Mouse (Mus musculus) midbrain, embryonic 13.5 days (tissue): ENCODE data around the gene Nsmce4a. TPM values are rescaled to one million over a fixed set of nuclear protein-coding genes. Genes with fewer than 3 reads are reported as not detected.
A peak's percentile ranks its signal among the peaks of the same experiment; 100 is the strongest.
"Not testable (repeated sequence)": the region's sequence is repeated elsewhere in the genome, so short reads cannot be mapped to it uniquely, and the experiment has no call there.

Experiments used
- ATAC-seq: fragments of 200-750 bp; cut with Nextera tagmentation; 2 replicates; pipeline ENCODE4 v1.8.0; 2017; ENCODE audit warnings: mild to moderate bottlenecking, moderate TSS enrichment, moderate library complexity
- H3K27ac ChIP-seq: fragments of 300-500 bp; sonication (generic); 2 replicates; pipeline ENCODE4 v1.5.1; 2015; ENCODE audit warnings: inconsistent platforms, mild to moderate bottlenecking, moderate library complexity
- H3K27me3 ChIP-seq: fragments of 300-500 bp; sonication (generic); 2 replicates; pipeline ENCODE4 v1.6.1; 2015; ENCODE audit warnings: mild to moderate bottlenecking, inconsistent platforms
- H3K36me3 ChIP-seq: fragments of 300-500 bp; sonication (generic); 2 replicates; pipeline ENCODE4 v1.6.1; 2015; ENCODE audit warnings: mild to moderate bottlenecking, inconsistent platforms
- H3K4me1 ChIP-seq: fragments of 300-500 bp; sonication (generic); replicated peaks from 2 replicates; pipeline ENCODE4 v1.6.1; 2015; ENCODE audit warnings: inconsistent platforms
- H3K4me2 ChIP-seq: fragments of 300-500 bp; sonication (generic); replicated peaks from 2 replicates; pipeline ENCODE4 v1.6.1; 2015; ENCODE audit warnings: moderate library complexity, mild to moderate bottlenecking, inconsistent platforms
- H3K4me3 ChIP-seq: fragments of 300-500 bp; sonication (generic); replicated peaks from 2 replicates; pipeline ENCODE4 v1.5.1; 2015; ENCODE audit warnings: mild to moderate bottlenecking, inconsistent platforms
- H3K9ac ChIP-seq: fragments of 300-500 bp; sonication (generic); replicated peaks from 2 replicates; pipeline ENCODE4 v1.6.1; 2015; ENCODE audit warnings: mild to moderate bottlenecking, inconsistent platforms
- H3K9me3 ChIP-seq: fragments of 300-500 bp; sonication (generic); 2 replicates; pipeline ENCODE4 v1.6.1; 2016; ENCODE audit warnings: mild to moderate bottlenecking, inconsistent platforms
- WGBS: fragments of 180-500 bp; shearing (Covaris S2); methylation state at CpG from one replicate; pipeline ENCODE4 v1.1.7; 2015; 5-methylcytosine and 5-hydroxymethylcytosine counted together
- polyA plus RNA-seq: library from polyadenylated mRNA; unstranded; fragments of >200 nt; fragmentation: Nextera tagmentation; extraction: Ambion mirVana; gene quantifications from 2 replicates; pipeline ENCODE4 v1.2.1, GENCODE M21; 2015

Nsmce4a gene
- polyA plus RNA-seq, 1 experiment from 2014 or later, result 114 TPM

DNA sequence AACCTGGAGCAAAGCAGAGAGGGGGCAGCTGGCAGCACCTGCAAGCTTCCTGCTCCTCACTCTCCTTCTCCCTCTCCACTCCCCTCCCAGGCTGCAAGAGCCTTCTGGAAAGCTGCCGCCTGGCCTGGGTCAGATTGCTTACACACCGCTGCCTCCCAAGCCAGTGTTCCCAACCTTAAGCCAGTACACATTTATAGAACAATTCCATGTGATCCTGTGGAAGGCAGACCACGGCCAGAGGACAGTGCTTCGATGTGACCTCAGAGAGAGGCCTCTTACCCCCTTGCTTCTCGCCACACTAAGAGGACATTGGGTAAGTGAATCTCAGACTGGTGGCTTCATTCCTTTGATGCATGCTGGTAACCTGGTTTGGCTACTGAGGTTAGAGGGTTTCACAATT, 20.1 kb downstream of the Nsmce4a start:
- H3K4me2 ChIP-seq, result no peak overlapping the region
- 0 out of 2 replicates have a peak overlapping the region, but pooled peaks have one; percentile 30 for H3K9ac ChIP-seq
- H3K9me3 ChIP-seq, result no peaks in the 10 kb centered on the region
- ATAC-seq, result no peak
- WGBS, result 59% methylated on average over 5 of the region's 5 CpGs
- peaks cover 9% of the 10 kb centered on the region for H3K4me1 ChIP-seq
- H3K27me3 ChIP-seq, result 0 out of 2 replicates have a peak, but pooled peaks cover 4% of the 10 kb centered on the region
- no peaks in the 10 kb centered on the region for H3K36me3 ChIP-seq
- no peak overlapping the region for H3K27ac ChIP-seq
- no peak overlapping the region for H3K4me3 ChIP-seq

- no peaks in the 10 kb centered on the region for H3K27me3 ChIP-seq
- no peak overlapping the region for H3K27ac ChIP-seq
- H3K9ac ChIP-seq, result no peak overlapping the region
- ATAC-seq, result peak; percentile 7
- H3K4me2 ChIP-seq, result peak overlapping the region; percentile 82; the same call in 1 of the 2 replicates
- peaks cover 23% of the 10 kb centered on the region for H3K4me1 ChIP-seq
- H3K4me3 ChIP-seq, result peak overlapping the region; percentile 86
- WGBS, result 85% methylated on average over 12 of the region's 12 CpGs
- no peaks in the 10 kb centered on the region for H3K9me3 ChIP-seq
- peaks cover 18% of the 10 kb centered on the region for H3K36me3 ChIP-seq
These were observed 25.2 kb downstream of the Nsmce4a start for GRCm38 (mm10) chr7:130547635-130548175.

- H3K4me2 ChIP-seq, result peak overlapping the region; percentile 82
- peak overlapping the region; percentile 86 for H3K4me3 ChIP-seq
- H3K9ac ChIP-seq, result peak overlapping the region; percentile 89
- peaks cover 23% of the 10 kb centered on the region for H3K4me1 ChIP-seq
- no peaks in the 10 kb centered on the region for H3K9me3 ChIP-seq
- under 1% methylated on average over 83 of the region's 84 CpGs for WGBS
- peaks cover 25% of the 10 kb centered on the region for H3K36me3 ChIP-seq
- H3K27me3 ChIP-seq, result no peaks in the 10 kb centered on the region
- peak; percentile 97 for ATAC-seq
- H3K27ac ChIP-seq, result peak overlapping the region; percentile 97
These were observed 26.0 kb downstream of the Nsmce4a start for GRCm38 (mm10) chr7:130546791-130547484.

- H3K4me2 ChIP-seq, result peak overlapping the region; percentile 82
- H3K27me3 ChIP-seq, result no peaks in the 10 kb centered on the region
- H3K36me3 ChIP-seq, result peaks cover 30% of the 10 kb centered on the region
- H3K9me3 ChIP-seq, result no peaks in the 10 kb centered on the region
- H3K27ac ChIP-seq, result peak overlapping the region; percentile 97
- no peak; the same call in 1 of the 2 replicates for ATAC-seq
- peak overlapping the region; percentile 89 for H3K9ac ChIP-seq
- peaks cover 23% of the 10 kb centered on the region for H3K4me1 ChIP-seq
- 8% methylated on average over 7 of the region's 7 CpGs for WGBS
- peak overlapping the region; percentile 86 for H3K4me3 ChIP-seq
These were observed 26.5 kb downstream of the Nsmce4a start for GRCm38 (mm10) chr7:130546421-130546790.

- Histone ChIP-seq H3K4me3 (peak overlapping the region; percentile 86), H3K9me3 (no peaks in the 10 kb centered on the region), H3K27ac (peak overlapping the region; percentile 97), H3K36me3 (peaks cover 32% of the 10 kb centered on the region), H3K4me1 (peaks cover 23% of the 10 kb centered on the region), H3K9ac (peak overlapping the region; percentile 89), H3K4me2 (peak overlapping the region; percentile 82), H3K27me3 (no peaks in the 10 kb centered on the region)
- 53% methylated on average over 3 of the region's 3 CpGs for WGBS
- ATAC-seq, result no peak
These were observed 27.0 kb downstream of the Nsmce4a start for GRCm38 (mm10) chr7:130545893-130546292.

DNA sequence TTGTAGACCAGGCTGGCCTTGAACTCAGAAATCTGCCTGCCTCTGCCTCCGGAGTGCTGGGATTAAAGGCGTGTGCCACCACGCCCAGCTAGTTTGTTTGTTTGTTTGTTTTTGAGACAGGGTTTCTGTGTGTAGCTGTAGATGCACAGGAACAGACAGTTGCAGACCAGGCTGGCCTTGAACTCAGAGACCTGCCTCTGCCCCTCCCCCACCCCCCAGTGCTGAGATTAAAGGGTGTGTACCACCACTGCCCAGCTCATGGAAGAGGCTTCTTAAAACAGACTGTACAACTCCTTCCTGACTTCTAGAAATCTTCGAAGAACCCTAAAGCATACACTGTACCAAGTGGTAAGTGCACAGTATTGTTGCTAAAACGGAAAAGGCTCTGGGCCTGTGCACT, 27.5 kb downstream of the Nsmce4a start:
- Histone ChIP-seq H3K9ac (0 out of 2 replicates have a peak overlapping the region, but pooled peaks have one; percentile 89), H3K27me3 (no peaks in the 10 kb centered on the region), H3K27ac (no peak overlapping the region), H3K4me1 (peaks cover 23% of the 10 kb centered on the region), H3K36me3 (peaks cover 35% of the 10 kb centered on the region), H3K4me2 (peak overlapping the region; percentile 82), H3K9me3 (no peaks in the 10 kb centered on the region), H3K4me3 (peak overlapping the region; percentile 86; the same call in 1 of the 2 replicates)
- no peak for ATAC-seq
- WGBS, result 95% methylated on average over 5 of the region's 5 CpGs

DNA sequence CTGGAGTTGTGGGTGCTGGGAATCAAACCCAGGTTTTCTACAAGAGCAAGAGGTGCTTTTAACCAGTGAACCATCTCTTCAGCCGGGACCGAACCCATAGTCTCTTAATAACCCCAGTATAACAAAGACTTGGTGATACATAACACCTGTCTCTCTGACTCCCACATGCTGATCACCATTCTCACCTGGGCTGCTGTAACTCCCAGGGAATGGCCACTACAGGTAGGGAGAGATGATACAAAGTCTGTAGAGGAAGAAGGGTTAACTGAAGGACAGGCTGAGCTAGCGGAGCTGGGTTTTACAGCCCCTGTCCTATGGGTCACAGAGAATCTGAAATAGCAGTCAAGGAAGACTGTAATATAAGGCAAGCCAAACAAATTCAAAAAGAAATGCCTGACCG, 29.7 kb downstream of the Nsmce4a start:
- Histone ChIP-seq H3K4me2 (no peak overlapping the region), H3K4me1 (peaks cover 23% of the 10 kb centered on the region), H3K36me3 (peaks cover 57% of the 10 kb centered on the region), H3K9ac (no peak overlapping the region), H3K27me3 (no peaks in the 10 kb centered on the region), H3K9me3 (no peaks in the 10 kb centered on the region), H3K4me3 (no peak overlapping the region), H3K27ac (no peak overlapping the region)
- 99% methylated on average over 4 of the region's 4 CpGs for WGBS
- no peak for ATAC-seq

DNA sequence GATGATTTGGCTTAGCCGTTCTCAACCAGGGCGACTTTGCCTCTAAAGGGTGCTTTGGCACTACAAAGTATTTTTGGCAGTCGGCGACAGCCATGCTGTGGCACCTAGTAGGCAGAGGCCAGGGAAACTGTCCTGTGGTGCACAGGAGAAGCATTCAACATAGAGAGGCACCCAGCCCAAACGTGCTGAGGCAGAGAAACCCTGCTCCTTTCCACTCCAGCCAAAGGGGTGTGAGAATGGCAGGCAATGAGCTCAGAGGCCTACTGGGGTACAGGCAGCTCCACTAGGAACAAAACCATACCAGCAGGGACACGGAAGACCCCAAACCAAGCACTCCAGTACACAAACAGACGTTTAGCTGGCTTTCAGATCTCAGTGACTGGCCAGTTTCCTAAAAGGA, 32.7 kb downstream of the Nsmce4a start:
- Histone ChIP-seq H3K4me2 (no peak overlapping the region), H3K27me3 (no peaks in the 10 kb centered on the region), H3K27ac (no peak overlapping the region), H3K9ac (no peak overlapping the region), H3K9me3 (no peaks in the 10 kb centered on the region), H3K4me3 (no peak overlapping the region), H3K4me1 (peaks cover 7% of the 10 kb centered on the region; the same call in 1 of the 2 replicates), H3K36me3 (peaks cover 81% of the 10 kb centered on the region)
- 94% methylated on average over 7 of the region's 7 CpGs for WGBS
- ATAC-seq, result no peak

DNA sequence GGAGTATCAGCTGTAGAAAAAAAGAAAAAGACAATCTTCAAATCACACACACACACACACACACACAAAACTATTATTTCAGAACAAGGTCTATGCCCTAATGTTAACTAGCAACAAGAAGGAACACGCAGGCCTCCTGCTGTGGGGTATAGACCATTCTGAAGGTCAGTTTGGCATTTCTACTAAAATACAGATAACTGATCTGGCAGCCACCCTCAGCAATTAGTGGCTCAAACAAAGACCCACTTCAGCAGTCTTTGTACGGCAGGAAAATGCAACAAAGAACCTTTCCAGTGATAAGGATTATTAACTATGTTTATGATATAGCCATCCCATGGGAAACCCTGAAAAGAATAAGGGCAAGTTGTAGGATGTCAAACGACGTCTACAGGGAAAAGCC, 35.9 kb downstream of the Nsmce4a start:
- Histone ChIP-seq H3K9me3 (no peaks in the 10 kb centered on the region), H3K9ac (no peak overlapping the region), H3K27ac (no peak overlapping the region), H3K4me1 (peaks cover 3% of the 10 kb centered on the region; the same call in 1 of the 2 replicates), H3K36me3 (peaks cover 67% of the 10 kb centered on the region), H3K27me3 (no peaks in the 10 kb centered on the region), H3K4me2 (no peak overlapping the region), H3K4me3 (no peak overlapping the region)
- no peak for ATAC-seq
- 89% methylated on average over 4 of the region's 4 CpGs for WGBS

- H3K27ac ChIP-seq, result no peak overlapping the region
- H3K27me3 ChIP-seq, result no peaks in the 10 kb centered on the region
- WGBS, result 91% methylated on average over 4 of the region's 4 CpGs
- H3K9me3 ChIP-seq, result no peaks in the 10 kb centered on the region
- peaks cover 3% of the 10 kb centered on the region; the same call in 1 of the 2 replicates for H3K4me1 ChIP-seq
- H3K36me3 ChIP-seq, result peaks cover 61% of the 10 kb centered on the region
- no peak overlapping the region for H3K9ac ChIP-seq
- no peak overlapping the region for H3K4me2 ChIP-seq
- no peak overlapping the region for H3K4me3 ChIP-seq
- ATAC-seq, result no peak
These were observed 37.7 kb downstream of the Nsmce4a start for GRCm38 (mm10) chr7:130535174-130535573.

DNA sequence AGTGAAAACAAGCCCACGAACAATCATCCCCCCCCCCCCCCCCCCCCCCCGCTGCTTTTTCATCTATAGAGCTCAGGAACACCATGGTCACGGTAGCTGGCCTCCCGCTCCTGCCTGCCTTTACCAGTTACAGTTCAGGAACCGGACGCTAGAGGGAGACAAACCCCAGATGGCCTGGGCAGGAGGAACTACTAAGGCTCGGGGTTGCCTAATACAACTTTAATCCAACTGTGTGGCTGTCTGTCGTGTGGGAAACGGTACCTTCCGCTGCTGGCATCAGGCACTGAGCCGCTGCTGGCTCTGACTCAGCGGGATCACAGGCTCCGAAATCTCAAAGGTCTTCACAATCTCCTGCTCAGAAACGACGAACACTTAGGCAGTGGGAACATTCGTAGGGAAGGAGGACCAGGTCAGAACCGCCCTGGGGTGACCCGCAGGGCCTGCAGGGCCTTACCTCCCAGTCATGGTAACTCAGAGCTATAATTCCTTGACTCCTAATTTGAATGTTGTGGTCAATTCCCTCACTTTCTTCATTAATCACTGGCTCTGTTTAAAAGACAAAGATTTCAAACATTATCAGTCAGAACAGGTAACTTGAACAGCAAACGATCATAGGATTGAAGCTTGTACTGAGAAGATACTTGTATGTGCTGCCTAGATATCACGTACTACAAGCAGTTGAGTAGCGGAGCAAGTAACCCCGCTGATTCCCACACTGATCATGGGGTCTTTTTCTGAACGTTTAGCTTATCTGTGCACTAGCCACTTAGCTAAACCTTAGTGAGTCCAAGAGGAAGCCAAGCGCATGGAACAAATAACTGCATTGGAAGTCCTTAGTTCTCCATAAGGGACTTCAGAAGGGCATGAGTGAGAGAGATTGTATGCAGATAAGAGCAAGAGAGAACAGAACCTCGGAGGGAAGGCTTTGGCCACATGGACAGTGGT, 39.3 kb downstream of the Nsmce4a start:
- H3K4me3 ChIP-seq, result no peak overlapping the region
- H3K4me1 ChIP-seq, result peaks cover 3% of the 10 kb centered on the region; the same call in 1 of the 2 replicates
- H3K27ac ChIP-seq, result no peak overlapping the region
- no peaks in the 10 kb centered on the region for H3K9me3 ChIP-seq
- WGBS, result 48% methylated on average over 24 of the region's 25 CpGs
- peaks cover 53% of the 10 kb centered on the region for H3K36me3 ChIP-seq
- H3K4me2 ChIP-seq, result no peak overlapping the region
- no peaks in the 10 kb centered on the region for H3K27me3 ChIP-seq
- ATAC-seq, result peak; percentile 80
- H3K9ac ChIP-seq, result no peak overlapping the region

GRCm38 (mm10) chr7:130531138-130531537, 41.8 kb downstream of the Nsmce4a start:
- H3K36me3 ChIP-seq, result peaks cover 34% of the 10 kb centered on the region
- not testable (repeated sequence) for H3K27me3 ChIP-seq, H3K4me1 ChIP-seq, H3K9ac ChIP-seq, H3K4me2 ChIP-seq, H3K9me3 ChIP-seq, H3K4me3 ChIP-seq, ATAC-seq, H3K27ac ChIP-seq
- 97% methylated on average over 15 of the region's 15 CpGs for WGBS
